Mouse (Mus musculus): ENCODE measurements around the gene Kazald1. TPM values are rescaled to one million over a fixed set of nuclear protein-coding genes. Genes with fewer than 3 reads are reported as not detected.

The Kazald1 gene
- polyA plus RNA-seq, 1 experiment from 2014 or later, result 0.80 TPM

DNA sequence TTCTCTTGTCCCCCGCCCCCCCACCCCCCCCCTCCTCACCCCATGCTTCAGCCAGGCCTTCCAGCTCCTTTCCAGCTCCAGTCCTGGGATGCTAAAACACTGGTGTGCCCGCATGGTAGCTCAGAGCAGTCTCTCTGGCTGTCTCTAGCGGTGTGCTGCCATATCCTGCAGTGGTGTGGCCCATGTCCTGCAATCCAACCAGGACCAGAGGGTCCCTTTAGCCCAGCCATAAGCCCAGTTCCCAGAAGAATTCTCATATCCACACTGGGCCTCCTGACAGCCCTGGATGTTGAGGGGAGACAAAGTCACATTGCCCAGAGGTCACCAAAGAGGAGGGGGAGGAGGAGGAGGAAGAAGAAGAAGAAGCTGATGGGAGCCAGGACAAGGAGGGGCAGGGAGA lies 39.7 kb downstream of the Kazald1 start:
- no peak overlapping the region for H3K9ac ChIP-seq (replicated peaks; ENCODE audit: low read depth, low read length)
- H3K4me1 ChIP-seq (replicated peaks; ENCODE audit: control insufficient read depth, insufficient read depth, low read length), result no peaks in the 10 kb centered on the region
- 18% methylated on average over 3 of the region's 3 CpGs for WGBS
- H3K36me3 ChIP-seq (ENCODE audit: control insufficient read depth, insufficient read depth), result no peaks in the 10 kb centered on the region
- no peaks in the 10 kb centered on the region for H3K9me3 ChIP-seq (ENCODE audit: control insufficient read depth, low read length)
- no peak overlapping the region for H3K4me3 ChIP-seq (replicated peaks; ENCODE audit: low read length)
- no peak overlapping the region for H3K27ac ChIP-seq (ENCODE audit: low read length)
- no peak overlapping the region for H3K4me2 ChIP-seq (ENCODE audit: low read length)
- no peak for ATAC-seq
- no peaks in the 10 kb centered on the region for H3K27me3 ChIP-seq (replicated peaks; ENCODE audit: control insufficient read depth, insufficient read depth, low read length)

DNA sequence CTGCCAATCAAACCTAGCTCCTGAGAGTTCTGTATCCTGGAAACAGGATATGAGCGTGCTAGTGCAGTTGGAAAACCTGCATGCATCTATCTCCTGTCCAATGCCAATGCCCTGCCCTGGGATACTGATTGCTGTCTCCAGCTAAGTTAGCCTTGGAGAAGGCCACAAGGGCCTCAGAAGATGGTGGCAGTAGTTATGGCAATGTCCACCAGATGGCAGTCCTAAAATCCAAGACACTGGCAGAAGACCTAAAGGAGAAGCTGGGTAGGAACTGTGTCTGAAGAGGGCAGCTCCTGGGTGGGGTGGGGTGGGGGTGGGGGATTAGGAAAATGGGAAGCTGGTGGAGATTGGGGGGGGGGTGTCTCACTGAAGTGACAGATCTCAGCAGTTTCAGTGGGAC lies 41.8 kb downstream of the Kazald1 start:
- H3K9ac ChIP-seq (replicated peaks; ENCODE audit: low read depth, low read length), result no peak overlapping the region
- H3K4me1 ChIP-seq (replicated peaks; ENCODE audit: control insufficient read depth, insufficient read depth, low read length), result no peaks in the 10 kb centered on the region
- ATAC-seq, result no peak
- no peaks in the 10 kb centered on the region for H3K36me3 ChIP-seq (ENCODE audit: control insufficient read depth, insufficient read depth)
- H3K4me2 ChIP-seq (ENCODE audit: low read length), result no peak overlapping the region
- H3K4me3 ChIP-seq (replicated peaks; ENCODE audit: low read length), result no peak overlapping the region
- H3K27ac ChIP-seq (ENCODE audit: low read length), result no peak overlapping the region
- H3K27me3 ChIP-seq (replicated peaks; ENCODE audit: control insufficient read depth, insufficient read depth, low read length), result no peaks in the 10 kb centered on the region
- no peaks in the 10 kb centered on the region for H3K9me3 ChIP-seq (ENCODE audit: control insufficient read depth, low read length)
- WGBS, result 68% methylated on average over 1 of the region's 1 CpGs

Other genes starting within 250 kb of the Kazald1 start
- gene Slf2, start 144.1 kb upstream of the Kazald1 start, polyA plus RNA-seq (2015; fragmentation: Nextera tagmentation; extraction: Ambion mirVana), result 32.2 and 38.8 TPM in 2 replicates
- gene Sema4g, start 86.1 kb upstream of the Kazald1 start, polyA plus RNA-seq (2015; fragmentation: Nextera tagmentation; extraction: Ambion mirVana), result 12.3 and 15.8 TPM in 2 replicates
- 24.6 and 25.5 TPM in 2 replicates for gene Twnk, start 69.6 kb upstream of the Kazald1 start, polyA plus RNA-seq (2015; fragmentation: Nextera tagmentation; extraction: Ambion mirVana)
- gene Mrpl43, start 68.8 kb upstream of the Kazald1 start, polyA plus RNA-seq (2015; fragmentation: Nextera tagmentation; extraction: Ambion mirVana), result 76.9 and 81.8 TPM in 2 replicates
- gene Lzts2, start 60.8 kb upstream of the Kazald1 start, polyA plus RNA-seq (2015; fragmentation: Nextera tagmentation; extraction: Ambion mirVana), result 18.2 and 19.5 TPM in 2 replicates
- gene Pdzd7, start 29.5 kb upstream of the Kazald1 start, polyA plus RNA-seq (2015; fragmentation: Nextera tagmentation; extraction: Ambion mirVana), result 1.9 and 2.7 TPM in 2 replicates
- 69.5 and 80.3 TPM in 2 replicates for gene Sfxn3, start 27.7 kb upstream of the Kazald1 start, polyA plus RNA-seq (2015; fragmentation: Nextera tagmentation; extraction: Ambion mirVana)
- gene Tlx1, start 75.4 kb downstream of the Kazald1 start, polyA plus RNA-seq (2015; fragmentation: Nextera tagmentation; extraction: Ambion mirVana), result not detected in 2 replicates
- not detected in 2 replicates for gene Lbx1, start 160.6 kb downstream of the Kazald1 start, polyA plus RNA-seq (2015; fragmentation: Nextera tagmentation; extraction: Ambion mirVana)